Comparison of ENCODE assay signal across 8 mouse cellular contexts in genomic region chr11:54126654-54127374, GRCm38 (mm10). TPM values are rescaled to one million over a fixed set of nuclear protein-coding genes. Genes with fewer than 3 reads are reported as not detected.
DNase-seq lines count a peak whose midpoint lies in the region; ATAC-seq and TF ChIP-seq lines count a peak whose summit lies in the region.

No protein-coding gene starts in this region.

- no peak for DNase-seq in heart, postnatal 25 days (ENCODE audit: low spot score)
- DNase-seq in R1 (ENCODE audit: low read depth, low spot score) = peak; percentile 16
- peak in 2 of 3 experiments; percentile 35 to 41 for DNase-seq in liver, embryonic 14.5 days (ENCODE audit: low read depth in 3 of 3, low spot score in 3 of 3)
- no peak for DNase-seq in cerebellum, adult 9-10 months
- DNase-seq in right cerebral cortex, postnatal 4 days = no peak
- no peak for DNase-seq in c-Kit-positive CD71-positive TER-119-positive erythroid progenitor cells, embryonic 14.5 days (ENCODE audit: low spot score)

- intact Hi-C loops in heart, postnatal 25 days (cut with DNase I) = loop anchor here (5.0 kb wide), 1 partner anchor 35 kb away; no protein-coding TSS in a partner anchor

- no peaks in the 10 kb centered on the region for H3K27me3 ChIP-seq in heart, embryonic 15.5 days
- no peaks in the 10 kb centered on the region for H3K27me3 ChIP-seq in forebrain, embryonic 15.5 days
- no peaks in the 10 kb centered on the region for H3K27me3 ChIP-seq in liver, embryonic 14.5 days (ENCODE audit: control insufficient read depth, insufficient read depth, low read length)

- H3K9ac ChIP-seq in heart, embryonic 15.5 days = no peak overlapping the region
- H3K9ac ChIP-seq in forebrain, embryonic 15.5 days (replicated peaks) = no peak overlapping the region
- no peak overlapping the region; the same call in 1 of the 2 replicates for H3K9ac ChIP-seq in liver, embryonic 14.5 days (replicated peaks)

- H3K36me3 ChIP-seq in heart, embryonic 15.5 days = peaks cover 18% of the 10 kb centered on the region
- H3K36me3 ChIP-seq in forebrain, embryonic 15.5 days = no peaks in the 10 kb centered on the region
- H3K36me3 ChIP-seq in liver, embryonic 14.5 days (replicated peaks; ENCODE audit: control insufficient read depth, insufficient read depth, low read depth) = no peaks in the 10 kb centered on the region

- H3K27ac ChIP-seq in heart, embryonic 15.5 days = peak overlapping the region; percentile 42; the same call in 1 of the 2 replicates
- peak overlapping the region; percentile 51 for H3K27ac ChIP-seq in forebrain, embryonic 15.5 days (replicated peaks)
- no peak overlapping the region for H3K27ac ChIP-seq in liver, embryonic 14.5 days

- no peak for TF ChIP-seq EP300 in liver, embryonic 14.5 days (IDR thresholded peaks at IDR 0.05; ENCODE audit: low read depth)

- no peak overlapping the region for H3K4me3 ChIP-seq in heart, embryonic 15.5 days
- H3K4me3 ChIP-seq in forebrain, embryonic 15.5 days = no peak overlapping the region
- peak overlapping the region; percentile 40 to 55 for H3K4me3 ChIP-seq in liver, embryonic 14.5 days (ENCODE audit: insufficient read depth in 1 of 2, low read depth in 2 of 2, low read length in 2 of 2)

- 31% methylated on average over 15 of the region's 15 CpGs for WGBS in heart, embryonic 15.5 days
- 42% methylated on average over 15 of the region's 15 CpGs for WGBS in forebrain, embryonic 15.5 days
- WGBS in liver, embryonic 14.5 days (ENCODE audit: insufficient replicate concordance) = 19% methylated on average over 15 of the region's 15 CpGs

- H3K4me1 ChIP-seq in heart, embryonic 15.5 days (replicated peaks) = peaks cover 26% of the 10 kb centered on the region
- peaks cover 22% of the 10 kb centered on the region for H3K4me1 ChIP-seq in forebrain, embryonic 15.5 days
- H3K4me1 ChIP-seq in liver, embryonic 14.5 days (replicated peaks; ENCODE audit: control insufficient read depth in 2 of 2, insufficient read depth in 2 of 2, low read length in 1 of 2) = peaks cover 5 to 8% of the 10 kb centered on the region in 2 experiments

- peak overlapping the region; percentile 14; the same call in 1 of the 2 replicates for H3K4me2 ChIP-seq in heart, embryonic 15.5 days
- H3K4me2 ChIP-seq in forebrain, embryonic 15.5 days (replicated peaks) = peak overlapping the region; percentile 9; the same call in 1 of the 2 replicates
- peak overlapping the region; percentile 65 for H3K4me2 ChIP-seq in liver, embryonic 14.5 days (ENCODE audit: low read depth)

- ATAC-seq in heart, embryonic 15.5 days (replicated peaks; ENCODE audit: insufficient number of reproducible peaks, insufficient read depth, low FRiP score, low read depth) = 0 out of 2 replicates have a peak, but pooled peaks have one; percentile 11
- peak; percentile 49 for ATAC-seq in forebrain, embryonic 15.5 days (replicated peaks)
- peak; percentile 69; the same call in 1 of the 2 replicates for ATAC-seq in liver, embryonic 14.5 days (ENCODE audit: insufficient read depth)

- no peak for TF ChIP-seq CTCF in liver, embryonic 14.5 days (IDR thresholded peaks at IDR 0.05; ENCODE audit: low read depth)

- H3K9me3 ChIP-seq in heart, embryonic 15.5 days (replicated peaks) = no peaks in the 10 kb centered on the region
- H3K9me3 ChIP-seq in forebrain, embryonic 15.5 days = no peaks in the 10 kb centered on the region
- no peaks in the 10 kb centered on the region for H3K9me3 ChIP-seq in liver, embryonic 14.5 days (ENCODE audit: control insufficient read depth, low read length)

RNA-seq across cellular contexts. Expression of gene P4ha2, which starts 26.9 kb away (rescaled TPM):
- polyA plus RNA-seq in heart, embryonic 15.5 days (2015; fragmentation: Nextera tagmentation; extraction: Ambion mirVana) = 46.0 and 54.6 TPM in 2 replicates
- 10 to 100 TPM; 56.6 to 61.7 TPM for total RNA-seq in heart, postnatal 25 days (2021)
- polyA plus RNA-seq in forebrain, embryonic 15.5 days (2015; fragmentation: Nextera tagmentation; extraction: Ambion mirVana) = 6.0 and 6.7 TPM in 2 replicates
- polyA plus RNA-seq in liver, embryonic 14.5 days (2012; rRNA removed) = 1.4 and 1.7 TPM in 2 replicates
- 1.8 and 2.2 TPM in 2 replicates for polyA plus RNA-seq in liver, embryonic 14.5 days (2014; fragmentation: Nextera tagmentation; extraction: Ambion mirVana)

RNA-seq across cellular contexts. Expression of gene Pdlim4, which starts 58.0 kb away (rescaled TPM):
- polyA plus RNA-seq in heart, embryonic 15.5 days (2015; fragmentation: Nextera tagmentation; extraction: Ambion mirVana) = 11.4 and 20.8 TPM in 2 replicates
- total RNA-seq in heart, postnatal 25 days (2021) = 10 to 100 TPM; 34.4 to 42.1 TPM
- 42.8 TPM in 2 replicates for polyA plus RNA-seq in forebrain, embryonic 15.5 days (2015; fragmentation: Nextera tagmentation; extraction: Ambion mirVana)
- polyA plus RNA-seq in liver, embryonic 14.5 days (2012; rRNA removed) = 2.4 and 2.8 TPM in 2 replicates
- 2.1 and 2.8 TPM in 2 replicates for polyA plus RNA-seq in liver, embryonic 14.5 days (2014; fragmentation: Nextera tagmentation; extraction: Ambion mirVana)

Comparison
In these comparisons a context has a peak if more than half of its experiments do, and no peak if none do; other contexts are left out.
1. ATAC-seq: peak in every context shown above with its lines; median percentile 69 in liver, embryonic 14.5 days; 49 in forebrain, embryonic 15.5 days; 11 in heart, embryonic 15.5 days.
2. H3K4me2 ChIP-seq: peak in every context shown above with its lines; median percentile 65 in liver, embryonic 14.5 days; 14 in heart, embryonic 15.5 days; 9 in forebrain, embryonic 15.5 days.
3. H3K4me3 ChIP-seq: peak in liver, embryonic 14.5 days (2 of 2); none in heart, embryonic 15.5 days (single experiment) and forebrain, embryonic 15.5 days (single experiment).
4. DNase-seq: peak in R1 (single experiment) and liver, embryonic 14.5 days (2 of 3); none in heart, postnatal 25 days (single experiment), cerebellum, adult 9-10 months (single experiment), right cerebral cortex, postnatal 4 days (single experiment) and c-Kit-positive CD71-positive TER-119-positive erythroid progenitor cells, embryonic 14.5 days (single experiment).